Mouse (Mus musculus) heart, adult 2 months (tissue): ENCODE results near the gene Fam71e1. TPM values are rescaled to one million over a fixed set of nuclear protein-coding genes. Genes with fewer than 3 reads are reported as not detected.

Source experiments
- DNase-seq, 2 experiments: peaks; one replicate each; pipeline ENCODE4 v3.0.0; 2021
- H3K27ac ChIP-seq: fragments of 200-600 bp; 2 replicates; pipeline ENCODE4 v1.8.1; 2022
- H3K27me3 ChIP-seq: fragments of 200-500 bp; 2 replicates; pipeline ENCODE4 v1.6.1; 2012; ENCODE audit warnings: mild to moderate bottlenecking, low read length, inconsistent platforms, mixed read lengths; ENCODE audit not compliant: control insufficient read depth, insufficient read depth
- H3K36me3 ChIP-seq: fragments of 200-500 bp; 2 replicates; pipeline ENCODE4 v1.6.1; 2012; ENCODE audit warnings: low read length, inconsistent platforms; ENCODE audit not compliant: control insufficient read depth, insufficient read depth
- H3K4me1 ChIP-seq: fragments of 200-500 bp; 2 replicates; pipeline ENCODE4 v1.6.1; 2011; ENCODE audit warnings: low read length; ENCODE audit not compliant: control insufficient read depth, insufficient read depth
- H3K4me3 ChIP-seq: fragments of 200-600 bp; 2 replicates; pipeline ENCODE4 v1.8.1; 2022
- H3K79me2 ChIP-seq: fragments of 200-500 bp; replicated peaks from 2 replicates; pipeline ENCODE4 v1.6.1; 2012; ENCODE audit warnings: mild to moderate bottlenecking, inconsistent platforms, low read length, moderate library complexity, mixed read lengths; ENCODE audit not compliant: control insufficient read depth, insufficient read depth
- H3K9ac ChIP-seq: fragments of 200-500 bp; 2 replicates; pipeline ENCODE4 v1.6.1; 2012; ENCODE audit warnings: low read depth, mild to moderate bottlenecking, control low read depth, inconsistent platforms, low read length, mixed read lengths
- CTCF ChIP-seq: fragments of 200-600 bp; IDR thresholded peaks from 2 replicates; pipeline ENCODE4 v1.8.1; 2022; ENCODE audit warnings: antibody characterized with exemption, mild to moderate bottlenecking, moderate library complexity
- EP300 ChIP-seq: fragments of 200-500 bp; IDR thresholded peaks from 2 replicates; pipeline ENCODE4 v1.6.1; 2011; ENCODE audit warnings: low read depth, low read length, control low read depth; ENCODE audit not compliant: insufficient read depth
- POLR2A ChIP-seq: fragments of 200-500 bp; IDR thresholded peaks from 2 replicates; pipeline ENCODE4 v1.6.1; 2011; ENCODE audit warnings: mild to moderate bottlenecking, low read depth, low read length, control low read depth; ENCODE audit not compliant: insufficient read depth
- WGBS: fragments of 180-500 bp; shearing (Covaris S2); methylation state at CpG from one replicate; pipeline ENCODE4 v1.1.7; 2018; 5-methylcytosine and 5-hydroxymethylcytosine counted together
- intact Hi-C: fragments of 180-260 bp; cut with DNase I; formaldehyde crosslinking; loops from one replicate; pipeline ENCODE4 v1.15.1; 2025
- polyA plus RNA-seq: library from polyadenylated mRNA; depleted of rRNA; stranded (reverse); fragments of >200 nt; gene quantifications from 2 replicates; pipeline ENCODE4 v1.2.3, GENCODE M21; 2012
- total RNA-seq, 2 experiments: library from RNA; stranded (reverse); gene quantifications; 2 replicates each; pipeline ENCODE4 v1.2.3; 2021

The Fam71e1 gene
- total and polyA plus RNA-seq, 3 experiments: 2.6 to 6.4 (median 3.3) TPM

DNA sequence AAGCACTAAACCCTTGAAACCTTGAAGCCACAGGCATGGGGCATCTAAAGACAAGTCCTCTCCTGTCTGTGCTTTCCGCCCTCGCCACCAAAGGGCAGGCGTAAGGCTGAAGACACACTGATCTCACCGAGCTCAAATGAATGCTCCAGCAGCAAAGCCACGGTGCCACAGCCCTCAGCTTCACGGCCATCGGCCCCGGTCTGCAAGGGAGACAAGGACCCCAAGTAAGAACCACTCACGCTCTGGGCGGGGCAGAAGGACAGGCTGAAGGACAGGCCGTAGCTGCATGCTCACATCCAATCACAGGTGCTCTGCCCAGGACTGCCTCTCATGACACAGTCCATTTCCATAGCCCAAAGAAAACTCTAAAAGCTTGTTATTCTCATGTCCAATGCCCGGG lies 1.7 kb upstream of the Fam71e1 start:
- intact Hi-C loops: no loop called here
- H3K36me3 ChIP-seq: no peaks in the 10 kb centered on the region
- H3K4me3 ChIP-seq: no peak overlapping the region
- no peak overlapping the region for H3K9ac ChIP-seq
- no peak for TF ChIP-seq POLR2A
- no peak for TF ChIP-seq EP300
- TF ChIP-seq CTCF: no peak
- WGBS: 91% methylated on average over 12 of the region's 12 CpGs
- DNase-seq: no peak
- H3K79me2 ChIP-seq: peaks cover 2% of the 10 kb centered on the region; the same call in 1 of the 2 replicates
- H3K27me3 ChIP-seq: no peaks in the 10 kb centered on the region
- H3K27ac ChIP-seq: no peak overlapping the region
- peaks cover 6% of the 10 kb centered on the region for H3K4me1 ChIP-seq

DNA sequence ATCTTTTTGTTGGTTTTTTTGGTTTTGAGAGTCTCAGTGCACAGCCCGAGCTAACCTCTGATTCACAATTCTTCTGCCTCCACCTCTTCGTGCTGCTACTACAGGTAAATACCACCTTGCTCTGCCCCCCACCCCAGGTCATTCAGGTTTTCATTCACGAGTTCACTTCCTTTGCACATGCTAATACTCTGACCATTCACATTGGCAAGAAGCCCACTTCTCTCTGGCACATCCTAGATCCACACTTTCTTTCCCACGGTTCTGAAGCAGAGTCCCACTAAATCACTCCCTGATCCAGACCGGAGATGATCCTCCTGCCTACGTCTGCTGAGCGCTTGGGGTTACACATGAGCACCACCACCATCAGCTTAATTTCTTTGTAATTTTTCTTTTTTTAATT lies 1.3 kb upstream of the Fam71e1 start:
- H3K4me1 ChIP-seq: peaks cover 6% of the 10 kb centered on the region
- no peaks in the 10 kb centered on the region for H3K36me3 ChIP-seq
- H3K27ac ChIP-seq: no peak overlapping the region
- intact Hi-C loops: no loop called here
- no peak overlapping the region for H3K9ac ChIP-seq
- peaks cover 2% of the 10 kb centered on the region; the same call in 1 of the 2 replicates for H3K79me2 ChIP-seq
- no peak for TF ChIP-seq POLR2A
- no peak for TF ChIP-seq EP300
- TF ChIP-seq CTCF: no peak
- no peak overlapping the region for H3K4me3 ChIP-seq
- 74% methylated on average over 7 of the region's 7 CpGs for WGBS
- 0 out of 2 replicates have a peak, but pooled peaks cover under 1% of the 10 kb centered on the region for H3K27me3 ChIP-seq
- DNase-seq: no peak

DNA sequence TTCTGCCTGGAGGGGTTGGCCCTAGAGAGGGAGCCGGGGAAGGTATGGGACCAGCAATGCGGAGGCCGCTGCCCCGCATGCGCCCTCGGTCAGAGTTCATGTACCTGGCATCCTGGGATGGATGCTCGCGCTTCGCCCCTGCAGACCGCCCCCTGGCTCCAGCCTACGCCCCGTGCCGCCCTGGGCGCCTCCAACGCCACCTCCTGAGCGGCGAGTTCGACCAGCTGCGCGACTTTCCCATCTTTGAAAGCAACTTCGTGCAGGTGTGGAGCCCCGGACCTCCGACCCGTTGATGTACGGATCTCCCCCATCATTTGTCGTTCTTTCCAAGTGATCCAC lies 359 bp downstream of the Fam71e1 start:
- intact Hi-C loops: loop anchor here (1.0 kb wide), 2 partner anchors 28 to 53 kb away; no protein-coding TSS in a partner anchor
- H3K27ac ChIP-seq: peak overlapping the region; percentile 96
- H3K4me3 ChIP-seq: peak overlapping the region; percentile 98

DNA sequence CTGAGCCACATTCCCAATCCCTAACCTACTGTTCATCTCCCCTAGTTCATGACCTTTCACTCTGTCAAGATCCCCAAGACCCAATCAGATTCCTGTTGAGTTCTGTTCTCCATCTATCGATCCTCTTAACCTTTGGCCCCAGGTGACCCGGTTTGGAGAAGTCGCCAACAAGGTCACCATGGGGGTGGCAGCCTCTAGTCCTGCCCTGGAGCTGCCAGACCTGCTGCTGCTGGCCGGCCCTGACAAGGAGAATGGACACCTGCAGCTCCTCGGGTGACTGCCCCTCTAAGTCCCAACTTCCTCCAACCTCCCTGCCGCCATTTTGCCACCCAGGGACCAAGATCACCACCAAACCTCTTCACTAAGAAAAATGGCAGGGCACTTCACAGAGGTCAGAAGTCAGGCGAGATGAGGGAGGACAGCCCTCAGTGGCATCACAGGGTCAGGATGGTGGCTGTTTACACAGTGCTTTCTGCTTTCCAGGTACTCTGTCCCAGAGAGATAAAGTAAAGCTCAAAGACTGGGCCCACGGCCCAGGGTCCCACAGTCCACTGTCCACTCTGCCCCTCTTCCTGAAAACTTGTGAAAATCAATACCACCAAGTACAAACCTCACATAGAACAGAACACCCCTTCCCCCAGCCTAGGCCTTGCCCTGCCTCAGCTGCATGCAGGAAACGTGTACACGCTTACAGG lies 1.1 kb downstream of the Fam71e1 start:
- H3K36me3 ChIP-seq: no peaks in the 10 kb centered on the region
- H3K79me2 ChIP-seq: peaks cover 2% of the 10 kb centered on the region; the same call in 1 of the 2 replicates
- no peak overlapping the region for H3K27ac ChIP-seq
- no peak for TF ChIP-seq EP300
- no peak for TF ChIP-seq CTCF
- TF ChIP-seq POLR2A: no peak
- intact Hi-C loops: loop anchor here (1.0 kb wide), 1 partner anchor 52 kb away; no protein-coding TSS in a partner anchor
- H3K4me3 ChIP-seq: no peak overlapping the region
- WGBS: 87% methylated on average over 10 of the region's 10 CpGs
- H3K9ac ChIP-seq: no peak overlapping the region
- H3K27me3 ChIP-seq: 0 out of 2 replicates have a peak, but pooled peaks cover 2% of the 10 kb centered on the region
- no peak for DNase-seq
- peaks cover 6% of the 10 kb centered on the region for H3K4me1 ChIP-seq

More for the DNA sequence above, 359 bp downstream of the Fam71e1 start:
- no peak for DNase-seq
- H3K9ac ChIP-seq: peak overlapping the region; percentile 42
- TF ChIP-seq POLR2A (no peak), CTCF (peak; percentile 7; the same call in 1 of the 2 replicates), EP300 (no peak)
- no peaks in the 10 kb centered on the region for H3K36me3 ChIP-seq
- peaks cover 2% of the 10 kb centered on the region; the same call in 1 of the 2 replicates for H3K79me2 ChIP-seq
- 0 out of 2 replicates have a peak, but pooled peaks cover 2% of the 10 kb centered on the region for H3K27me3 ChIP-seq
- peaks cover 6% of the 10 kb centered on the region for H3K4me1 ChIP-seq
- 3% methylated on average over 26 of the region's 26 CpGs for WGBS

DNA sequence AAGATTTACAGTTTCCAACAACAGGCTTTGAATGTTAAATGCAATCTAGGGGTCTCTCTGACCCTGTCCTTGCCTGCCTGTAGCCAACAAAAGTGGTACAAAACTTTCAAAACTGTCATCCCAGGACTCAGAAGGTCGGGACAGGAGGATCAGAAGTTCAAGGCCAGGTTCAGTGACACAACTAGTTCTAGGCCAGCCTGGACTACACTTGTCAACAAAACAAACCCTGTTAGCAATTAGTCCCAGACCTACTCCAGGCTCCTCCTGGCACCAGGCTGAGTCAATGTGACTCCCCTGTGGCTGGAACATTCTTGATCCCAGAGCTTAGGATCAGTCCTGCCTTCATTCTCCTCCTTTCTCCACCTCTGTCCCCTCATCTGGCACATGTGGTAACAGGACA lies 2.5 kb downstream of the Fam71e1 start:
- H3K4me3 ChIP-seq: no peak overlapping the region
- WGBS: 62% methylated on average over 1 of the region's 1 CpGs
- intact Hi-C loops: no loop called here
- no peak for TF ChIP-seq EP300
- TF ChIP-seq CTCF: no peak
- no peak for TF ChIP-seq POLR2A
- H3K27me3 ChIP-seq: 0 out of 2 replicates have a peak, but pooled peaks cover 2% of the 10 kb centered on the region
- peaks cover 2% of the 10 kb centered on the region; the same call in 1 of the 2 replicates for H3K79me2 ChIP-seq
- DNase-seq: no peak
- H3K27ac ChIP-seq: no peak overlapping the region
- peaks cover 6% of the 10 kb centered on the region for H3K4me1 ChIP-seq
- H3K9ac ChIP-seq: no peak overlapping the region
- no peaks in the 10 kb centered on the region for H3K36me3 ChIP-seq

DNA sequence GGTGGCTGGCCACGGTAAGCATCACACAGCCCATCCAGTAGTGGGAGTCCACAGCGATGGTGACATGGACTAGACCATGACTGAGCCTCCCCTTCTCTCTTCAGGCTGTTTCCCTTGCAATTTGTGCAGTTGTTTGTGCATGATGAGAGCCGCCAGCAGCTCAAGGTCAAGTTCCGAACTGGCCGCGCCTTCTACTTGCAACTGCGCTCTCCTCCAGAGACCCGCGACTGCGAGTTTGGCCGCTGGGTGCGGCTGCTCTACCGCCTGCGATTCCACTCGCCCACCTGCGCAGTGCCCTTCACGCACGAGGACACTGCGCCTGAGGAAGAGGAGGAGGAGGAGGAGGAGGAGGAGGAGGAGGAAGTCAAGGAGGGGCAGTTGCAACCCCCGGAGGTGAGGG lies 3.7 kb downstream of the Fam71e1 start:
- 38% methylated on average over 20 of the region's 20 CpGs for WGBS
- intact Hi-C loops: loop anchor here (2.0 kb wide), 1 partner anchor 25 kb away; the partner anchor contains the start of gene Mybpc2
- Histone ChIP-seq H3K27me3 (0 out of 2 replicates have a peak, but pooled peaks cover 2% of the 10 kb centered on the region), H3K79me2 (no peaks in the 10 kb centered on the region), H3K4me1 (peaks cover 6% of the 10 kb centered on the region), H3K4me3 (no peak overlapping the region), H3K36me3 (no peaks in the 10 kb centered on the region), H3K27ac (no peak overlapping the region), H3K9ac (no peak overlapping the region)
- no peak for TF ChIP-seq CTCF
- TF ChIP-seq POLR2A: no peak
- no peak for TF ChIP-seq EP300
- DNase-seq: no peak
